Mouse (Mus musculus) forelimb bud, embryonic 11.5 days (tissue): ENCODE measurements at regions not wholly inside any gene's neighbourhood (a gene's known extent, or its start where the extent isn't known, plus 50 kb on each side); places are given as distances from the start of the nearest gene placed in this dataset.
"Not testable (repeated sequence)": the region's sequence is repeated elsewhere in the genome, so short reads cannot be mapped to it uniquely, and the experiment has no call there.

ENCODE experiments used
- DNase-seq: peaks from one replicate; pipeline ENCODE4 v3.0.0-alpha.2; 2012; ENCODE audit warnings: low read depth, low spot score

DNA sequence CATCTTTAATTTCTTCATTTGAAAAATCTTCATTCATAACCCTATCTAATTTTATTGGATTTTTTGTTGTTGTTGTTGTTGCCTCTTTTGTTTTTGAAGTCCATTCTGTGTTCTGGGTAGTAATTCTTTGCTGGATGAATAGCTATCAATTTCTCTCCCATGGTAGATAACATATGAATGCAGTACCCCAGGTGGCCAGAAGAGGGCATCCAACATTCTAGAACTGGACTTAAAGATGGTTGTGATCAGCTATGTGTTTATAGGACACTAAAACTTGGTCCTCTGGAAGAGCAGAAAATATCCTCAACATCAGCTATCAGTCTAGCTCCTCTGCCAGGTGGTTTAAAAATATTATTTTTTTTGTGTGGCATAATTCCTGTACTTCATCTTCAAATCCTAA, 73.0 kb downstream of the Prl2c3 start:
- DNase-seq, result peak; percentile 2

DNA sequence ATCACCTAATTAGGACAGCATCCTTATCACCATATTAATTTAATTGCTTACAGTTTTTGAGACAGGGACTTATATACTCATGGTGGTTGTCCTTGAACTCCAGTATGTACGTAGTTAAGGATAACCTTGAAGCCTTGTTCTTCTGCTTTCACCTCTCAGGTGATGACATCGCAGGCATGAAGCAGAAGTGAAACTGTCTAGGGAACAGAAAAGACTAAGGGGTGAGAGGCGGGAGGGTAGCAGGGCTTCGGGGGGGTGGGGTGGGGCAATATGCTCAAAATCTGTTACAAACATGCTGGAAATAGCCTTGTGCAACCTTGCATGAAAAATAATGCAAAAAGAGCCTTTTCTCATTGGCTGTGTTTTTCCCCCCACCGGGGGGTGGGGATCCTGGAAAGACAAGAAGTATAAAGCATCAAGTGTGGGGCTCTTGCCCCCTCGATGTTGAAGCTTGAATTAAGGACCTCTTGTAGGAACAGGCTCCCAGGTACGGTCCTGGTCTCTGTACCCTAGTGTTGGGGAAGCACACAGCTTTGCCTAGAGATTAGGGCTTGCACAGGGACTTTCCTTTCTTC, 81.8 kb downstream of the Prl2c3 start:
- DNase-seq, result not testable (repeated sequence)

- no peak for DNase-seq
These were observed 88.2 kb downstream of the Prl2c3 start for GRCm38 (mm10) chr13:12711471-12712273.

- DNase-seq, result not testable (repeated sequence)
These were observed 96.9 kb downstream of the Prl2c3 start for GRCm38 (mm10) chr13:12702804-12703612.

GRCm38 (mm10) chr13:12702111-12702803, 97.6 kb downstream of the Prl2c3 start:
- not testable (repeated sequence) for DNase-seq

DNA sequence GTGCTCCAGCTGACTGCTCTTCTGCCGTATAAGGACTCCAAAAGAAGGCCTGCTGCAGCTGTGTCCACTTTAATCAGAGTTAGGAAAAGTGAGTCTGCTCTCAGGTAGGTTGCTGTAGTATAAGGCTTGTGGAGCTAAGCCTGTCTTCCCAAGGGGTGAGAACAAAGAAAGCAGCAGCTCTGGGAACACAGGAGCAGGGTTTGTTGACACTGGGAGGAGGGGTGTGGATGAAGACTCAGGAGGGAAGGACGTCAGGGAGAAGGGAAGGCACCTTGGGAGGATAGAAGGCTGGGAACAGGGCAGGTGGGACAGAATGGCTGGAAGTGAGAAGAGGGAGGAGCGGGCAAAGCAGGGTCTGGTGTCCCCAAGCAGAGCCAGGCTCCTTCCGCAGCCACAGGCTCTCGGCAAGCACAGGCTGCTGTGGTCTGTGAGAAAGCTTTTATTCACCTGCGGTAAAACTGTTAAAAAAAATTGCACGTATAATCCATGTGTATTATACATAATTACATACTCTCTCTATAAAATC, 106.2 kb downstream of the Prl2c3 start:
- not testable (repeated sequence) for DNase-seq

- DNase-seq, result not testable (repeated sequence)
These were observed 111.1 kb downstream of the Prl2c3 start for GRCm38 (mm10) chr13:12688778-12689177.

- not testable (repeated sequence) for DNase-seq
These were observed 111.7 kb downstream of the Prl2c3 start for GRCm38 (mm10) chr13:12688149-12688548.

DNA sequence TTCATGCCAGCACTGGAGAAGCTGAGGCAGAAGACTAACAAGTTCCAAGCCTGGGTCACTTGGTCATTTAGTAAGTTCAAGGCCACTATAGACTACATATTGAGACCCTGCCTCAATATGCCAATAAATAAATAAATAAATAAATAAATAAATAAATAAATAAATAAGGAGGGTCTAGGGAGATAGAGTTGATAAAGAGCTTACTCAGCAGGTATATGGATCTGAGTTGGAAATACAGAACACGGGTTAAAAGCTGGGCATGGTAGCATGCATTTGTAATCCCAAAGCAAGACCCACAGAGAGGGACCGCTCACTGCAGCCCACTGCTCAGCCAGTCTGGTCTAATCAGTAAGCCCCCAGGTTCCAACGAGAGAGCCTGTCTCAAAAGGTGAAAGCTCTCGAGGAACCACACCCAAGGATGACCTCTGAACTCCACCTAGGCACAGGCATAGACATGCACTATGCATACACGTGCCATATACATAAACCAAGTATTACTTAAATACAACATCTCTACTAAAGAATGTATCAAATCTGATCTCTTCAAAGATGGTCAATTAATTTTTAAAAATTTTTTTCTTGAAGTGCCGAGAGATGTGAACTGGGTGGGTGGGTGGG, 115.4 kb downstream of the Ero1lb start:
- DNase-seq, result not testable (repeated sequence)

- DNase-seq, result peak; percentile 48
These were observed 114.7 kb downstream of the Ero1lb start for GRCm38 (mm10) chr13:12680283-12680953.

- DNase-seq, result no peak
These were observed 111.7 kb downstream of the Ero1lb start for GRCm38 (mm10) chr13:12677372-12677771.

DNA sequence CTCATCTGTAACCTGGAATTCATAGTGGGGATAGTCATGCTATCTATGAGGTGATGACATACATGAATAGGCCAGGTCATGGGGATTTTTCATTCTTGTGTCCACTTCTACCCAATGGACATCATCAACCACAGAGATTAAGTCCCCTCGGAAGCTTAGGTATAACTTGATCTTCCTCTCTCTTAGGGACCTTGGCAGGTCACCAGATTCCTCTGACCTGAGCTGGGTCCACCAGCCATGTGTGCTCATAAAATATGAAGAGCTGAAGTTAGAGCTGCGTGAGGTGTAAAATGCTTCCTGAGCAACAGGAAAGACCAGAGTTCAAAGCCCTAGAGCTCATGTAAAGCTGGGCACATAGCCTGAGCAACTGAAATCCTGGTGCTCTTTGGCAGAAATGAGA, 105.3 kb downstream of the Ero1lb start:
- DNase-seq, result not testable (repeated sequence)

GRCm38 (mm10) chr13:12668742-12669141, 103.1 kb downstream of the Ero1lb start:
- not testable (repeated sequence) for DNase-seq

DNA sequence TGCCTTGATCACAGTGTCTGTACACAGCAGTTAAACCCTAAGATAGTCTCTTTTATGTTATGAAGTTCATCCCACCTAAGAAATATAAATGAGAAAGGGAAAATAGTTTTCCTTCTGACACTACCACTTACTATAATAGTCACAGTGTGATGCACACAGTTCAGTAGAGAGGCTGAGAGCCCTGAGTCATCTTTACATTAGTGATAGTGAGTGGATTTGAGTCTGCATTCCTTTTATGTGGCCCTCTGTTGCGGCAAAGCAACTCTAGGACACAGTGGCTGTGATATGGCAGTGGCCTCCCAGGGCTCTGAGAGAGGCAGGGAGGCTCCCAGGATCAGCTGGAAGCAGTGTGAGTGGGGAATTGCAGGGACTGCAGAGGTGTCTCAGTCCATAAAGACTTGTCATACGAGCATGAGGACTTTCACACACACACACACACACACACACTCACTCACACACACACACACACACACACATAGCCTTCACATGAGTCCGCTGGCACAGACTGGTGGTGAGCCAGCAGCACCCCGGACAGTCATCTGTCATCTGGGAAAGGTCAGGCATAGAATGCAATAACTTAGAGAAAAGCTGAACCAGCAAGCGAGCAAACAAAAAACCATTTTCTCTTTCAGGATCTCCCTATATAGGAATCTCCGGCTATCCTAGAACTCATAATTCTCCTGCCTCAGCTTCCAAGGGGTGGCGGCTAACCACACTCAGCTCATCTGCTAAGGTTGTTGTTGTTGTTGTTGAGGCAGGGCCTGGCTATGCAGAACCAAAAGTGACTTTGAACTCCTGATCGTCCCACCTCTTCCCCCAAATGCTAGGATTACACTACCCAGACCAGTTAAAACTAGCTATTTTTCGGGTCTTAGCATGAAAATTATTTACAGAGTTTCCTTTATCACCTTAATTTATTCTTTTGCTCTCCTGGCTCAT, 102.3 kb downstream of the Ero1lb start:
- not testable (repeated sequence) for DNase-seq

DNA sequence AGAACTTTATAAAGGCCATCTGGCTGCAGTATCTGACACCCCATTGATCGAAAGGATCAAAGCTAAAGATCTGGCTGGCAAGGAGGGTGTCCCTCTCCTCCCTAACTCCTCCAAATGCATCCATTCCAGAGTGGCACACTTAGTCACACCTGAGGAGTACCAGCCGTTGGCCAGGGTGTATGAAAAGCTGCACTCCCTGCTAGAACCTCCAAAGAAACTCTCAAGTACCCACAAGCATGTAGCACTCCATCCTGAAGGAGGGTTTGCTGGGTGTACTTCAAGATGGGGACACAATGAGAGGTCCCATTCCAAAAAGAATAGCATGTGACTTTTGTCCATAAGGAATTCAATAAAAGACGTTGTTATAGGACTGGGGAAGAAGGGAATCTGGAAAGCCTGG, 100.4 kb downstream of the Ero1lb start:
- not testable (repeated sequence) for DNase-seq
